Mouse (Mus musculus): ENCODE measurements around the gene Exph5. TPM values are rescaled to one million over a fixed set of nuclear protein-coding genes. Genes with fewer than 3 reads are reported as not detected.

Gene Exph5
- total RNA-seq, 2 experiments from 2014 or later: 27.4 to 33.4 TPM

GRCm38 (mm10) chr9:53272207-53272606 is 29.3 kb upstream of the Exph5 start:
- Histone ChIP-seq H3K27ac (peak overlapping the region; percentile 3; the same call in 1 of the 2 replicates), H3K4me3 (no peak overlapping the region)
- DNase-seq (ENCODE audit: extremely low spot score in 1 of 2, low spot score in 2 of 2): no peak
- no peak for TF ChIP-seq CTCF (IDR thresholded peaks at IDR 0.05)
- intact Hi-C loops (cut with DNase I): loop anchor here (5.0 kb wide), 1 partner anchor 75 kb away; no protein-coding TSS in a partner anchor

GRCm38 (mm10) chr9:53272714-53273113 is 28.8 kb upstream of the Exph5 start:
- Histone ChIP-seq H3K4me3 (no peak overlapping the region), H3K27ac (0 out of 2 replicates have a peak overlapping the region, but pooled peaks have one; percentile 36)
- no peak for DNase-seq (ENCODE audit: extremely low spot score in 1 of 2, low spot score in 2 of 2)
- intact Hi-C loops (cut with DNase I): loop anchor here (5.0 kb wide), 1 partner anchor 75 kb away; no protein-coding TSS in a partner anchor
- no peak for TF ChIP-seq CTCF (IDR thresholded peaks at IDR 0.05)

GRCm38 (mm10) chr9:53276381-53276780 is 25.1 kb upstream of the Exph5 start:
- TF ChIP-seq CTCF (IDR thresholded peaks at IDR 0.05): no peak
- intact Hi-C loops (cut with DNase I): no loop called here
- no peak overlapping the region for H3K27ac ChIP-seq
- H3K4me3 ChIP-seq: no peak overlapping the region
- no peak for DNase-seq (ENCODE audit: extremely low spot score in 1 of 2, low spot score in 2 of 2)

GRCm38 (mm10) chr9:53278997-53279396 is 22.5 kb upstream of the Exph5 start:
- no peak for DNase-seq (ENCODE audit: extremely low spot score in 1 of 2, low spot score in 2 of 2)
- no peak for TF ChIP-seq CTCF (IDR thresholded peaks at IDR 0.05)
- intact Hi-C loops (cut with DNase I): no loop called here
- Histone ChIP-seq H3K4me3 (no peak overlapping the region), H3K27ac (no peak overlapping the region)

- intact Hi-C loops (cut with DNase I): no loop called here
- TF ChIP-seq CTCF (IDR thresholded peaks at IDR 0.05): no peak
- DNase-seq (ENCODE audit: extremely low spot score in 1 of 2, low spot score in 2 of 2): no peak
Measured at GRCm38 (mm10) chr9:53286793-53287192, 14.7 kb upstream of the Exph5 start.

GRCm38 (mm10) chr9:53290006-53290405 is 11.5 kb upstream of the Exph5 start:
- DNase-seq (ENCODE audit: extremely low spot score in 1 of 2, low spot score in 2 of 2): no peak
- TF ChIP-seq CTCF (IDR thresholded peaks at IDR 0.05): no peak
- intact Hi-C loops (cut with DNase I): no loop called here
- H3K27ac ChIP-seq: no peak overlapping the region
- no peak overlapping the region for H3K4me3 ChIP-seq

More at GRCm38 (mm10) chr9:53286793-53287192, 14.7 kb upstream of the Exph5 start:
- Histone ChIP-seq H3K27ac (no peak overlapping the region), H3K4me3 (no peak overlapping the region)

- Histone ChIP-seq H3K4me3 (no peak overlapping the region), H3K27ac (no peak overlapping the region)
- intact Hi-C loops (cut with DNase I): no loop called here
- no peak for DNase-seq (ENCODE audit: extremely low spot score in 1 of 2, low spot score in 2 of 2)
- TF ChIP-seq CTCF (IDR thresholded peaks at IDR 0.05): no peak
Measured at GRCm38 (mm10) chr9:53292833-53293232, 8.6 kb upstream of the Exph5 start.

GRCm38 (mm10) chr9:53301801-53302311 is 386 bp downstream of the Exph5 start:
- peak in 1 of 2 experiments; percentile 35 for DNase-seq (ENCODE audit: extremely low spot score in 1 of 2, low spot score in 2 of 2)
- peak overlapping the region; percentile 85 for H3K27ac ChIP-seq
- no peak for TF ChIP-seq CTCF (IDR thresholded peaks at IDR 0.05)
- intact Hi-C loops (cut with DNase I): loop anchor here (2.0 to 5.0 kb wide), 3 partner anchors 43 to 95 kb away; no protein-coding TSS in a partner anchor
- H3K4me3 ChIP-seq: peak overlapping the region; percentile 50

- intact Hi-C loops (cut with DNase I): loop anchor here (2.0 to 5.0 kb wide), 3 partner anchors 42 to 95 kb away; no protein-coding TSS in a partner anchor
- no peak for TF ChIP-seq CTCF (IDR thresholded peaks at IDR 0.05)
- Histone ChIP-seq H3K27ac (peak overlapping the region; percentile 85), H3K4me3 (peak overlapping the region; percentile 50)
- DNase-seq (ENCODE audit: extremely low spot score in 1 of 2, low spot score in 2 of 2): peak; percentile 14 to 21
Measured at GRCm38 (mm10) chr9:53302415-53302814, 945 bp downstream of the Exph5 start.

GRCm38 (mm10) chr9:53307904-53308303 is 6.4 kb downstream of the Exph5 start:
- Histone ChIP-seq H3K4me3 (no peak overlapping the region), H3K27ac (no peak overlapping the region; the same call in 1 of the 2 replicates)
- DNase-seq (ENCODE audit: extremely low spot score in 1 of 2, low spot score in 2 of 2): no peak
- intact Hi-C loops (cut with DNase I): no loop called here
- no peak for TF ChIP-seq CTCF (IDR thresholded peaks at IDR 0.05)

GRCm38 (mm10) chr9:53312981-53313380 is 11.5 kb downstream of the Exph5 start:
- H3K4me3 ChIP-seq: no peak overlapping the region
- no peak for TF ChIP-seq CTCF (IDR thresholded peaks at IDR 0.05)

GRCm38 (mm10) chr9:53320894-53321650 is 19.6 kb downstream of the Exph5 start:
- no peak for DNase-seq (ENCODE audit: extremely low spot score in 1 of 2, low spot score in 2 of 2)
- intact Hi-C loops (cut with DNase I): no loop called here
- no peak overlapping the region for H3K27ac ChIP-seq
- H3K4me3 ChIP-seq: no peak overlapping the region
- no peak for TF ChIP-seq CTCF (IDR thresholded peaks at IDR 0.05)

More at GRCm38 (mm10) chr9:53312981-53313380, 11.5 kb downstream of the Exph5 start:
- no peak for DNase-seq (ENCODE audit: extremely low spot score in 1 of 2, low spot score in 2 of 2)
- no peak overlapping the region for H3K27ac ChIP-seq
- intact Hi-C loops (cut with DNase I): no loop called here

All from left cerebral cortex, adult 2 months (tissue).